Mouse (Mus musculus) gastrocnemius, postnatal 14 days (tissue): ENCODE results near the gene Arhgap15. TPM values are rescaled to one million over a fixed set of nuclear protein-coding genes. Genes with fewer than 3 reads are reported as not detected.

Experiments
- DNase-seq: peaks from one replicate; pipeline ENCODE4 v3.0.0; 2021; ENCODE audit warnings: mixed read lengths
- intact Hi-C: fragments of 180-260 bp; cut with DNase I; formaldehyde crosslinking; loops from one replicate; pipeline ENCODE4 v1.15.1; 2025; ENCODE audit warnings: low total_unique reads
- total RNA-seq, 2 experiments: library from RNA; stranded (reverse); gene quantifications; 2 replicates each; pipeline ENCODE4 v1.2.3; 2021

The Arhgap15 gene
- total RNA-seq, 2 experiments from 2014 or later, result 0.53 to 0.66 TPM

DNA sequence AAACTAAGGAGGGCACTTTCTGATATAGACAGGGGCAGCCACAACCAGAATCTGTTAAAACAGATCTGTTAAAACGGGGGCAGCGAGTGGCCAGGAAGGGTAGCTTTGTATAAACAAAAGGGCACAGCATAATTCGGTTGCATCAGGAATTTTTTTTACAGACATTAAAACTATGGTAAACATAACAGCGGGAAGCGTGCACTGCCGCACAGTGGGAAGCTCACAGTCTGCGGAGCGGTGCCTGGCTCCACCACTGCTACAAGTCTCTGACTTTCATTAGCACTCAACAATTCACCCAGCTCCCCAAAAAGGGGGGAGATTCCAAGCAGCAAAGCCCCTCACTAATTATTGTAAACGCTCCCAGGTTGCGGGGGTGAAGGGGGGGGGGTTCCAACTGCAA, 562.6 kb downstream of the Arhgap15 start:
- DNase-seq, result no peak
- intact Hi-C loops, result no loop called here

DNA sequence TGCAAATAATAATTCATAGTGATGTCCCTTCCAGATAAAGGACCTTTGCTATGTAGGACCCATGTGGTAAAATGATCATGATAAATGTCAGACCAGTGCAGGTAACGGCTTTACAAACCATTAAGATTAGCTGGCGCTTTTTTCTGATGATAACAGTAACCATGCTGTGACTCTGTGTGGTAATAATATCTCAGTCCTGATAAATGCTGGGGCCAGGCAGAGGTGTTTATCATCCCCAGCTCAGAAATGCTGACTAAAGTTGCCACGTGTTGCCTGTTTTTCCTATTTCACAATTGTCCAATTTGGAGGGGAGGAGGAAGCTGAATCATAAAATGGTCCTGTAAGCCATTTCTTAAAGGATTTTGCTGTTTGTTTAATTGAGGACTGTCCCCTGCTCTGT, 564.9 kb downstream of the Arhgap15 start:
- intact Hi-C loops, result no loop called here
- no peak for DNase-seq

DNA sequence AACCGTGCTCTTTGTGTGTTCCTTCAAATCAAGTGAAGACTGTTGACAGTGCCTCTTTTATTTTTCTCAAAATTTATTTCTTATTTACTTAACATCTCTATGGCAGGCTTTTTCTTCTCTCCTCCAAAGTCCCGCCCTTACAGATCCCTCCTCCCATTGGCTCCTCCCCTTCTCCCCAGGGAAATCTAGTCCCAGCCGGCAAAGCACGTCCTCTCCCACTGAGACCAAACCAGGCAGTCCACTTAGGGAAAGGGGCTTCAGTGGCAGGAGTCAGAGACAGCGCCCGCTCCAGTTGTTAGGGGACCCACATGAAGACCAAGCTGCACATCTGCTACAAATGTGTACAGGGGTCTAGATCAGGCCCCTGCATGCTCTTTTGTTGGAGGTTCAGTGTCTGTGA, 569.8 kb downstream of the Arhgap15 start:
- intact Hi-C loops, result no loop called here
- DNase-seq, result no peak

DNA sequence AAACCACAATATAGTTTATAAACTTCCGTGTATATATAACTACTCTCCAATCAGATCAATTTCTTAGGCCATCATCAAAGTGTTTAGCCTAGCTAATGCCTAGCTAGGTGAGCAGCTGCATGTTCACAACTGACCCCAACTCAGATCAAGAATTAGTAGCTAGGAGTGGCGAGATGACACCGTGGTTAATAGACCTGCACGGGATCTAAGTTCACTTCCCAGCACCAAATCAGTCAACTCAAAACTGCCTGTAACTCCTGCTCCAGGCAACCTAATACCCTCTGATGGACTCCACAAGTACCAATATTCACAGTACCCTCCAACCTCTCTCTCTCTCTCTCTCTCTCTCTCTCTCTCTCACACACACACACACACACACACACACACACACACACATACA, 570.9 kb downstream of the Arhgap15 start:
- intact Hi-C loops, result no loop called here

DNA sequence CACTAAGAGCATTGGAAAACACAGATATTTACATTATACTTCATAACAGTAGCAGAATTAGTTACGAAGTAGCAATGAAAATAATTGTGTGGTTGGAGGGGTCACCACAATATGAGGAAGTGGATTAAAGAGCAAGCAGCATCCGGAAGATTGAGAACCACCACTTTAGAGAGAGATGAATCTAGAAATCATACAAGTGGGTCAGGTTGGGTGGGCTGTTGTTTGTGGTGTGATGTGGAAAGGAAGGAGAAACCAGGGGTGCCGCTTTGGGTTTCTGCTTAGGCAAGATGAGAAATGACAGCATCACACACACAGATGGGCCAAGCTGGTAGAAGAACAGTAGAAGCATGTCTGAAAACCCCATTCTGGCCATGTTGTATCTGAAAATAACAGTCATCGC, 575.2 kb downstream of the Arhgap15 start:
- no peak for DNase-seq
- intact Hi-C loops, result no loop called here

More for the DNA sequence above, 570.9 kb downstream of the Arhgap15 start:
- DNase-seq, result no peak

DNA sequence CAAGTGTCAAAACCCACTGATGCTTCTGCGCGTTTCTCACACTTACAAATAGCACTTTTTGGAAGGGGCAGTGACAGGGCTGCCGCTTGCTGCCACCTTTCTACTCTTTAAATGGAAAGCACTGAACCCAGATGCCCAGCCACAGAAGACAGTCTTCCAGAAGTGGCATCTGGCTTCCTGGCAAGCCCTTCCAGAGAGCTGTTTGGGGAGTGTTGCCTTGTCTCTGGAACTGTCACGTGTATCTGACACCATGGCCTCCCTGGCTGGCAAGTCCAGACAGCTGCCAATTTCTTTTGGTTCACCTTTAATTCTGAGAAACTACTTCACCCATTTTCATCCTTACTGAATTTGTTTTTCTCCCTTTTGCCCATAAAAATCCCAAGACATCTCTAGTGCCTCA, 584.7 kb downstream of the Arhgap15 start:
- no peak for DNase-seq
- intact Hi-C loops, result no loop called here

DNA sequence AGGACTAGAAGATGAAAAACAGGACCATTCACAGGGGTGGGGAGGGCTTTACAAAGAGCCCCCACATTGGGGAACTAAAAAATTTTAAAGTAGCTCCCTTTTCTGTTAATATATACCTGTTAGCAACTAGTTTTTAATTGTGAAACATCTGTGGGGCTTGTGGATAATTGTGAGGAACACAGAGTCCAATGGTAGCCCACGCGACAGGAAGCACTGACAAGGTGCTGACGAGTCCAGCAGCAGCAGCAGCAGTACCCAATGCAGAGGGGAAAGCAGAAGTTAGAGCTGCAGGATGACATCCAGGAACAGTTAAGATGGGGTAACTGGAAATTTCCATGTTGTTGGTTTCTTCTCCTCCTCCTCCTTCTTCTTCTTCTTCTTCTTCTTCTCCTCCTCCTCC, 585.4 kb downstream of the Arhgap15 start:
- no peak for DNase-seq
- intact Hi-C loops, result no loop called here

DNA sequence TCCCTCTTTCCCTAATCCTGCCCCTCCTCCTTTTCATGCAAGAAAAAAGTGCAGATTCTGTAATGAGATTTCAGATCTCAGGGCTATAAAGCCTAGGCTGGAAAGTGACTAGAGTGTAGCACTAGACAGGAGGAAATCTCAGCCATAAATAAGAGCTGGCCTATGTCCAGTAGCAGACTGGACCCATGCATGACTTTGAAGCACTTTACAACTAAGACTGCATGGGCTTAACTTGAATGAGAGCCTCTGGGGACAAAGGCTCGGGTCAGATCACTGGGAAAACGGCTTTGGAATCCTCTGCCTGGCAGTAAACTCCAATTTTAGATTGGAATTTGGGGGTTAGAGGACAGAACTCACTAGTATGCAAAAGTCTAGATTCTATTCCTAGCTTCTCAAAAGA, 585.9 kb downstream of the Arhgap15 start:
- intact Hi-C loops, result no loop called here
- no peak for DNase-seq

DNA sequence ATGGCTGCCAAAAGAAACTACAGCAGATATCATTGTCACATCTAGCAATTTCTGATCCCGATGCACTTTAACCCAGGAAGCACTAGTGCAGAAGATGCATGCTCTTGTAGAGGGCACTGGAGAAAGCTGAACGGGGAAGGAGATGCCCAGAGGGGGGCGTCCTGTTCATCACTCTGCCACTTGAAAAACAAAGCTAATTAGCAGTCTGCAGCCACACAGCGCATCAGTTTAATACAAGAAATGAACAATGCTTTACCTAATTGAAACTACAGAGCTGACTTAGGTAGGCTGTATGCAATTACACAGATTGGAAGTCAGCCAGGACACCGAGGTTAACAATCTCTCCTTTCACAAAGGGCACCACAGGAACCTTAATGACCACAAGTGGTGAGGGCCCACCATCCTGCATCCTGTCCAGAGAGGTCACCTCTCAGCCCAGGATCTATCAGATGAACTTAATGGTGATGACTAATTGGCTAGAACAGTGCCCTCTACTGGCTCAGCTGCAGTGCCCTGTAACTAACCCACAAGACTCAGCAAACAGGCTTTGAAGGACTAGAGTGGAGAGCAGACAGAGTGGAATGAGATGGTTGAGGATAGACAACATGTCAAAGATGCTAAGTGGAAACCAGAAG, 588.2 kb downstream of the Arhgap15 start:
- intact Hi-C loops, result no loop called here
- no peak for DNase-seq

DNA sequence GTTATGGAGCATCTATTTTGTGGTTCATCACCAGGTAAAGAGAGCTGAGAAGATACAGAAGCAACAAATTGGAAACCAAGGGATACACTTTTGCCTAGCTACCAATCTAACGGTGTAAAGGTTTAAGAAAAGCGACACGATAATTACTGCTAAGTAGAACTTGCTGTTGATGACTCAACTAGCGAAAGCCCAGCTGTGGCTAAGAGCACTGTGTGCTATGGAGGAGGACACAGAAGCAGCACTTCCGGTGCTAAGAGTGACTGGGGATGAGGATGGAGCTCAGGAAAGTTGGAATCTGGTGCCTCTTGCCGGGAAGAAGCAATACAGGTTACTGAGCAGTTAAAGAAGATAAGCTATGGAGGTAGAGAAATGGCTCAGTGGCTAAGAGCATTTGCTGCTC, 589.8 kb downstream of the Arhgap15 start:
- intact Hi-C loops, result no loop called here
- no peak for DNase-seq

DNA sequence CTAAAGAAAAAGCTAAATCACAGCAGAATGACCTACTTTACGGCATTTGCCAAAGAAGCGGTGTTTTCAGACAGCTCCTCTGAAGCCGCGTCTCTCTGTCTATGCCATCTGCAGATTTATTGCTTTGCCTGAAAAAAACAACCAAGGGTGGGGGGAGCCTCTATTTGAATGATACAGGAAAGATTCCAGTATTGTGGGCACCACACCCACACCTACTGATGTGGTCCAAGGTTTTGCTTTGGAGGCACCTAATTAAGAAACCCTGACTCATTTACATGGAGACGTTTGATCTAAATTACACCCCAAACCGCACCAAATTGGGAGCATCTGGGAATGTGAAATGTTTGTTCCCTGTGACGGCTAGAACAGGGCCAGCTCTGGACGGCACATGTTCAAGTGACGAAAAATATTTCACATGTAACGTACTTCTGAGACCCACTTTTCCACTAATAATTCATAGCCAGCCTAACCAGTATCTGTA, 592.5 kb downstream of the Arhgap15 start:
- intact Hi-C loops, result no loop called here

DNA sequence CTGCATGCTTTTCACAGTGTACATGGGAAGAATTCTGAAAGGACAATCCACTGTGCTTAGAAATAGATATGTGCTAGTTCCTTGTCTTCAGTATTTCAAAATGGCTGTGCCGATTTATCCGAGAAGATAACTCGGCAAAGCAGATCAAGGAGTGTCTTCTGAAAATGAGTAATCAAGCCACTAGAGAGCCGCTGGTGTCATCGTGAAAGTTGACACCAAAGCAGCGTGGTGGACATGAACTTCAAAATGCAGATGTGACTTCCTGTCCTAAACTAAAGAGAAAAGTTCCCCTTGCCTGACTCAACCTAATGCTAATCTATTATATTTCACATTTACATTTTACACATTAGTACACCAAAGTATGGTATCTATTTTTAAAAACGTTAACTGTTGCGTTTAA, 596.2 kb downstream of the Arhgap15 start:
- intact Hi-C loops, result no loop called here
- no peak for DNase-seq

More for the DNA sequence above, 592.5 kb downstream of the Arhgap15 start:
- no peak for DNase-seq

DNA sequence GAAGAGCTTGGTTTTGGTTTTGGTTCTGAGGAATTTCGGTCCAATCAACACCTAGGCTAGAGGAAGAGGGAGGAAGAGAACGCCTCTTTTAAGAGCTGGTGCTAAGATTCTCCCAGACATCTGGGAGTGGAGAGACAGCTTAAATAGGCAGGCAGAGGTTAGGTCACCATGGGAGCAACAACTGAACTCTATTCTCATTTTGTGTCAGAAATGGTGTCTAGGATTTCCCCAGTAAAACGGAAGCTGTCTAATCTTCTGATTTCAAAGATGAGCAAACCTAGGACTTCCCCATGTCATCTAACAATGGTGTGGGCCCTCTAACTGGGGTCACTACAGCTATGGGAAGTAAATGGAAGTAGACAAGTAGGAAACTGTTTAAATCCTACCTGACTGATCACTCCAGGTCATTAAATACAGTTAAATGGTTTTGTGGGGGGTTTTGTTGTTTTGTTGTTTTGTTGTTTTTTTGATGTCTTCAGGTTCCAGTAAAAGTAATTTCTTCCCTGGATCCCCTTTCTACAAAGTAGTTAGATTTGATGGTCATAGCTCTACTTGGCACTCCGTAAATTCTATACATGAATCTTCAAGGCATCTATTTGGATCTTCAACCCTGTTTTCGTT, 596.8 kb downstream of the Arhgap15 start:
- DNase-seq, result no peak

DNA sequence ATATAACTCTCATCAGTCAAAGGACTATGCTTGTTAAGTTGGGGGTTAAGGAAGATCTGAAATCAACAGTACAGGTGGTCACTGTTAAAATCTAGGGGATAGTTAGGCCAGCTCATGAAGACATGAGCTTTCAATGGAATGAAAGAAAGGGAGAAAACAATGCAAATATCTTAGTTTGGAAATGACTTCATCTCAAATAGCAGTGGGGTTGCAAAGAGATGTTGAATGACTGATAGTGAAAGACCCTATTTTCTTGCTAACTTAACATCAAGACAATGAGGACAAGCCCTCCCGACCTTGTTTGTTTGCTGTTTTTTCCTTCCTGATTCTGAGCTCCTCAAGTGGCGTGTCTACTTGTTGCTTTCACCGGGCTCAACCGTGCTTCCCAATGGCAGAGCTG, 597.6 kb downstream of the Arhgap15 start:
- no peak for DNase-seq
- intact Hi-C loops, result no loop called here

More for the DNA sequence above, 596.8 kb downstream of the Arhgap15 start:
- intact Hi-C loops, result no loop called here

DNA sequence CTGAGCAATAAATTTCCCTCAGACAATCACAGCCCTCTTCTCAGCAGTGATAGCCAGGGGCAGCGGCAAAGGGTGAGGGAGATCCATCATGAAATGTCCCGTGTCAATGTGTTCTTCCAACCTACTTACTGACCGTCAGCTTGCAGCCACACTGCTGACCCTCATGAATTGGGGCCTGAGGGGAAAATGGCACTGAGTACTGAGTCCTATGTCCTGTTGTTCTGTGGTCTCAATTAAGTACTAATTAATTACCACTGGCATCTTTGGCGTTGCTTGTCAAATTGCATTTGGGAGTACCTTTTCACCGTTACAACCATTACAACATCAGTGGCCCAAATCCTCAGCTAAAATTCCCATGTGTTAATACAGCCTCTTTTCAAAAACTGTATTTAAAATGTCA, 599.2 kb downstream of the Arhgap15 start:
- intact Hi-C loops, result no loop called here

DNA sequence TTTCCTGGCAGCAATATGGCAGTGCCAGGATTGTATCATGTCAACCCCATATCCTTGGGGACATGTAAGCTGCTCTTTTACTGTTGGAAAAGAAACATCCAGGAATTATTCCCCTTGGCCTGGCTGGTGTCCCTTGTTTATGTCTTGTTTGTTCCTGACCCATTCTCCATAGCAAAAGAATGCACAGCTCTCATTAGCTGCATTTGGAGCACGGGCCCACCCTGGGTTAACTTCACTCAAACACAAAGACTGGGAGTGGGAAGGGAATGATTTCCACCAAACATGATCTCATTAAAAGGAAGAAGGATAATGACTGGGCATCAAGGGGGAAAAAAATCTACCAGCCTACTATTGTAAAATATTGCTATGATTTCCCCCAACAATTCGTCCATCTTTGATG, 600.5 kb downstream of the Arhgap15 start:
- DNase-seq, result no peak
- intact Hi-C loops, result no loop called here

More for the DNA sequence above, 599.2 kb downstream of the Arhgap15 start:
- no peak for DNase-seq

DNA sequence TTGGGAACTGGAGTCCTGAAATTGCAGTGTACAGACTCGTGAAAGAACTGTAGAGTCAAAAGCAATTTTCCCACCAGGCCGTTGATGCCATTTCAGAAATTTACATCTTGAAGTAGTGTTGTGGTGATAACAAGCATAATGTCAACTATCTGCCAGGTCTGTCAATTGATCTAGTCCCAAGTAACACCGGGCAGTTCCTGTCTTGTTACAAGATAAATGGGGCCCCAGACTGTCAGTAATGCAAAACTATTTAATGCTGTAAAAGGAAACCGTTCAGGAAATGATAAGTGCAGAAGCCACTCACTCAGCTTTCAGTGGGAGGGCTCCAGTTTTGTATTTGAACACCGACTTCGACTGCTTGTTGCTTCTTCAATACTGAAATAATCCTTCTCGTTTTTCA, 604.3 kb downstream of the Arhgap15 start:
- no peak for DNase-seq
- intact Hi-C loops, result no loop called here

DNA sequence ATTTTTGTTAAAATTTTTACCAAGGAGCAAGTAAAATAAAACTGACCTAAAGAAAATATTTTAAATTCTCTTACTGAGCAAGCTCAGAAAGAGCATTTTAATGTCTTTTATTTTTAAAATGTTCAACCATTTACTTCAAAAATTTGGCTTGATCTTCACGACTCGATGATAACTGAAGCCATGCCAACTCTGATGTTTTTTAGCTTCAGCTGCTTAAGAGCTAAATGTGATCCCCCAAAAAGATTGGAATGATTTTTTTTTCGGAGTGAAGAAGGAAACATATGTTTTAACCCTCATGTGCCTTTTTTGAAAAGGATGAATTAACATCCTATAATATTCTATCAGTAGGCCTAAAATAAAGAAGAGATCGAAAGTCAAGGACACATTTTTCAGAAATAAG, 605.0 kb downstream of the Arhgap15 start:
- DNase-seq, result no peak
- intact Hi-C loops, result no loop called here

DNA sequence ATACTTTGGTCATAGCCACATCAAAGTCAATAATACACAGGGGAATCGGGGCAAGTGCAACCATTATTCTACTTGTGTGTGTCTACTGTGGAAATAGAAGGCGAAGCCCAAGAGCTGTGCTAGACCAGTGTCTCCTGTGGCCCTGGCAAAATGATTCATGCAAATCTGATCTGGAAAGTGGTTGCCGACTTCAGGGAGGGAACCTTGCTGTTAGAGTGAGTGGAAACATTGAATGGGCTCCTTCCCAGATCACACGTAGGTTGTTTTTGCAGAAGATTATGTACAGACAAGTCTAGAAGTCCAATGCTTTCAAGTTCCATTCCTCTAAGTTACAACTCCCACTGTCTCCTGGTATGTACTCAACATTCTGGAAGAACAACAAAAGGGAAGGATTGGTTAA, 606.2 kb downstream of the Arhgap15 start:
- no peak for DNase-seq
- intact Hi-C loops, result no loop called here

DNA sequence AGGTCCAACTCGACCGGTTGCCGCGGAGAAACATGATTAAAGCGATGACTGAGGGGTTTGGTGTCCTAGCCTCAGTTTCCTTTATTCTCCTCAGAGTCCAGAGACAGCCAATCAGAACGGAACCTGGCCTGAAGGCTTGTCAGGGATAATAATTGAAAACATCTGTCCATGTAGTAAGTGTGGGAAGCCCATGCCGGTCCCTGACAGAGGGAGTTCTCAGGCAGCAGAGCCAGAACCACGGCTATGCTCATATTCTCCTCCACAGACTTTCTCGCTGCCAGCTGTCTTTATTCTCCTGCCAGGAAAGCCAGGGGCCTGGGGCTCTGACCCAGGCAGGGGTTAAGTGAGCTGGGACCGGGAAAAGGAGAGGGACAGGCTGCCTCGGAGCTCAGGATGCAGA, 606.7 kb downstream of the Arhgap15 start:
- intact Hi-C loops, result no loop called here
- no peak for DNase-seq

DNA sequence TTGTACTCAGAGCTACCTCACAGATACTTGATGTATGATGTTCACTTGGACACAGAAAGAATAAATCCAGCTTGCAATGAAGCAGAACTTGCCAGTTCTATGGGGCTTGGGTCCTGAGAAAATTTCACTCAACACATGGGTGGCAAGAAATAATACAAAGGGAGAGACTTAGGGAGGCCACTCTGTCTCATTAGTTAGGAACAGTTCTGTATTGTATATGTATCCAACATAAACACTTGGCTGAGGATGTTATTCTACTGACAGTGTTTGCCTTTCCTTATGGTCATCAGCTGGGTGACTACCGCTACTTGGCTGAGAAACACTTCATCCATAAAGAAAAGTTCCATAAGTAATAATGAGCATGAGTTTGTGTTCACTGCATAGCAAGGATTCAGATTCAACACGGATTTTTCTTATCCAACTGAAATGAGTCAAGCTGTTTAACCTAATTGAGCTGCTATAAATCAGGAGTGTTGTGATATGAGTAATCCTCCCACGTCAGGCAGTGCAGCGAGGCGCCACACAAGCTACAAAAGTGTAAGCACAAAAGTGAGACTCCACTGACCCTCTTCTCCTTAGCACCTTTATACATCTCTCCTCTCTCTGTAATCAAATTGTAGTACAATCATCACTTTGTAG, 607.7 kb downstream of the Arhgap15 start:
- DNase-seq, result no peak
- intact Hi-C loops, result no loop called here
